ENCODE assay signal across 1 mouse cellular context in genomic region chr11:96816979-96817378, GRCm38 (mm10).
A peak's percentile ranks its signal among the peaks of the same experiment; 100 is the strongest.
TF ChIP-seq lines count a peak whose summit lies in the region.

No protein-coding gene starts in this region.

TF ChIP-seq in myocyte, 11 proteins besides CTCF, POLR2A, EP300 and RAD21:
- no peak for TF ChIP-seq MYOG (IDR thresholded peaks at IDR 0.05; ENCODE audit: control insufficient read depth in 1 of 3, insufficient read depth in 1 of 3, insufficient read length in 2 of 3, low read depth in 2 of 3)
- no peak for TF ChIP-seq REST (IDR thresholded peaks at IDR 0.05; ENCODE audit: insufficient read depth, insufficient read length)
- TF ChIP-seq POLR2AphosphoS2 (IDR thresholded peaks at IDR 0.05; ENCODE audit: insufficient read length, low read depth), result peak; percentile 93
- no peak for TF ChIP-seq MAX (IDR thresholded peaks at IDR 0.05; ENCODE audit: low read depth)
